Mouse (Mus musculus): ENCODE measurements around the gene Gm15091. TPM values are rescaled to one million over a fixed set of nuclear protein-coding genes. Genes with fewer than 3 reads are reported as not detected.
"Not testable (repeated sequence)": the region's sequence is repeated elsewhere in the genome, so short reads cannot be mapped to it uniquely, and the experiment has no call there.

The Gm15091 gene
- not detected for total RNA-seq (2021)
- long read RNA-seq, result 0 reads

GRCm38 (mm10) chrX:149941355-149941754, at the start of gene Gm15091:
Gene Gm15091 (plus strand): TSS chrX:149941655.
- DNase-seq (ENCODE audit: low spot score in 2 of 2), result not testable (repeated sequence)

Other genes with a start within 250 kb of the Gm15091 start
- gene Gm15097, start 157.2 kb upstream of the Gm15091 start, total RNA-seq (2021), result not detected

All from layer of hippocampus, adult 18-20 months (tissue).